Comparison of ENCODE assay signal across 8 mouse cellular contexts in the genomic region with DNA sequence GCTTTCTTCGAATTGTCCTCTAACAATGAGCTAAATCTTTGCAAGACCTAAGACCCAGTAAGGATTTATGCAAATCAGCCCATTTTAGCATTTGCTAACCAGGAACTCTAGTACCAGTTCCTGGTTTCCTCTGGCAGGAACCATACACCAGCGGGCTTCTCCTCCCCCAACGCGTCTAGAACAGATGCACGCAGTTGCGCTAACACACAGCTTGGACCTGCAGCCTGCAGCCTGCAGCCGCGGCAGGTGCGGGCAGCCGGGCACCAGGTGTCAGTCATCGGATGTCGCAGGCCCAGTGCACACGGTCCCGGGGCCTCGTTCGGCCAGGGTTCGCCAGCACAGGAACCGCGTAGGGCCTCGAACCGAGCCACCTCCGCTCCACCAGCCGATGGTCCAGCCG. TPM values are rescaled to one million over a fixed set of nuclear protein-coding genes. Genes with fewer than 3 reads are reported as not detected.
DNase-seq lines count a peak whose midpoint lies in the region; ATAC-seq and TF ChIP-seq lines count a peak whose summit lies in the region.

No protein-coding gene starts in this region.

- H3K9ac ChIP-seq in hindbrain, embryonic 14.5 days: peak overlapping the region; percentile 97
- peak overlapping the region; percentile 80 for H3K9ac ChIP-seq in lung, embryonic 14.5 days

- peaks cover 15% of the 10 kb centered on the region; the same call in 1 of the 2 replicates for H3K36me3 ChIP-seq in hindbrain, embryonic 14.5 days (replicated peaks; ENCODE audit: control insufficient read depth, insufficient read depth)
- H3K36me3 ChIP-seq in lung, embryonic 14.5 days (ENCODE audit: insufficient read depth): peaks cover 53% of the 10 kb centered on the region

- no peak for DNase-seq in cerebellum, adult 2 months
- DNase-seq in cerebellum, postnatal 25 days: no peak
- peak; percentile 46 for DNase-seq in urinary bladder, postnatal 14 days (ENCODE audit: low spot score)
- DNase-seq in urinary bladder, postnatal 4 days (ENCODE audit: low spot score in 2 of 2): no peak
- peak; percentile 49 for DNase-seq in hindbrain, embryonic 14.5 days (ENCODE audit: low spot score)
- DNase-seq in lung, embryonic 14.5 days: peak; percentile 61
- peak; percentile 32 for DNase-seq in right cerebral cortex, postnatal 14 days
- DNase-seq in yolk sac, embryonic 10.5 days (ENCODE audit: low spot score): no peak

- under 1% methylated on average over 24 of the region's 24 CpGs for WGBS in cerebellum, adult 2 months
- WGBS in hindbrain, embryonic 14.5 days: 1% methylated on average over 24 of the region's 24 CpGs
- WGBS in lung, embryonic 14.5 days: 1% methylated on average over 24 of the region's 24 CpGs

- no peaks in the 10 kb centered on the region for H3K27me3 ChIP-seq in cerebellum, adult 2 months (ENCODE audit: control insufficient read depth, insufficient read depth, low read length)
- no peaks in the 10 kb centered on the region for H3K27me3 ChIP-seq in hindbrain, embryonic 14.5 days (ENCODE audit: control insufficient read depth, insufficient read depth, low read length)
- no peaks in the 10 kb centered on the region for H3K27me3 ChIP-seq in lung, embryonic 14.5 days (ENCODE audit: insufficient read depth, low read length)

- peak overlapping the region; percentile 95; the same call in 1 of the 2 replicates for H3K27ac ChIP-seq in cerebellum, adult 2 months (ENCODE audit: insufficient read depth, low read length)
- H3K27ac ChIP-seq in hindbrain, embryonic 14.5 days: peak overlapping the region; percentile 95
- peak overlapping the region; percentile 97 for H3K27ac ChIP-seq in lung, embryonic 14.5 days (ENCODE audit: low read depth)

- H3K9me3 ChIP-seq in hindbrain, embryonic 14.5 days (ENCODE audit: control insufficient read depth, low read length): no peaks in the 10 kb centered on the region
- no peaks in the 10 kb centered on the region for H3K9me3 ChIP-seq in lung, embryonic 14.5 days (ENCODE audit: low read depth, low read length)

- H3K4me1 ChIP-seq in cerebellum, adult 2 months (ENCODE audit: control insufficient read depth, insufficient read depth, low read length): peaks cover 15% of the 10 kb centered on the region
- peaks cover 25% of the 10 kb centered on the region for H3K4me1 ChIP-seq in hindbrain, embryonic 14.5 days (replicated peaks; ENCODE audit: control insufficient read depth, insufficient read depth, low read length)
- H3K4me1 ChIP-seq in lung, embryonic 14.5 days (ENCODE audit: insufficient read depth): peaks cover 12% of the 10 kb centered on the region

- no peak for TF ChIP-seq POLR2A in cerebellum, adult 2 months (IDR thresholded peaks at IDR 0.05; ENCODE audit: borderline replicate concordance, insufficient read depth, low read length)

- peak overlapping the region; percentile 88 for H3K4me3 ChIP-seq in cerebellum, adult 2 months (replicated peaks; ENCODE audit: insufficient read depth, low read depth, low read length)
- peak overlapping the region; percentile 97 for H3K4me3 ChIP-seq in hindbrain, embryonic 14.5 days (replicated peaks; ENCODE audit: low read length)
- peak overlapping the region; percentile 71 for H3K4me3 ChIP-seq in lung, embryonic 14.5 days (ENCODE audit: low read depth, low read length)

- TF ChIP-seq CTCF in cerebellum, adult 2 months (IDR thresholded peaks at IDR 0.05; ENCODE audit: borderline replicate concordance, insufficient read depth, low read depth, low read length): no peak
- no peak for TF ChIP-seq CTCF in lung, embryonic 14.5 days (IDR thresholded peaks at IDR 0.05; ENCODE audit: low read depth)

- ATAC-seq in hindbrain, embryonic 14.5 days (ENCODE audit: low FRiP score): peak; percentile 77; the same call in 1 of the 2 replicates
- peak; percentile 50 for ATAC-seq in lung, embryonic 14.5 days (ENCODE audit: insufficient read depth)

- peak overlapping the region; percentile 65 for H3K4me2 ChIP-seq in hindbrain, embryonic 14.5 days (replicated peaks)
- peak overlapping the region; percentile 66 for H3K4me2 ChIP-seq in lung, embryonic 14.5 days

RNA-seq across cellular contexts. Expression of gene Myom1, which starts 12.4 kb away (rescaled TPM):
- polyA plus RNA-seq in cerebellum, adult 2 months (2012; rRNA removed): 1.6 and 2.4 TPM in 2 replicates
- 1.5 and 2.3 TPM in 2 replicates for polyA plus RNA-seq in hindbrain, embryonic 14.5 days (2014; fragmentation: Nextera tagmentation; extraction: Ambion mirVana)
- 5.7 and 7.6 TPM in 2 replicates for polyA plus RNA-seq in lung, embryonic 14.5 days (2014; fragmentation: Nextera tagmentation; extraction: Ambion mirVana)

RNA-seq across cellular contexts. Expression of gene Myl12a, which starts 12.7 kb away (rescaled TPM):
- 47.4 and 47.9 TPM in 2 replicates for polyA plus RNA-seq in cerebellum, adult 2 months (2012; rRNA removed)
- 106 and 119 TPM in 2 replicates for polyA plus RNA-seq in hindbrain, embryonic 14.5 days (2014; fragmentation: Nextera tagmentation; extraction: Ambion mirVana)
- polyA plus RNA-seq in lung, embryonic 14.5 days (2014; fragmentation: Nextera tagmentation; extraction: Ambion mirVana): 637 and 655 TPM in 2 replicates

Comparison
In these comparisons a context has a peak if more than half of its experiments do, and no peak if none do; other contexts are left out.
1. DNase-seq: peak in urinary bladder, postnatal 14 days (single experiment), hindbrain, embryonic 14.5 days (single experiment), lung, embryonic 14.5 days (single experiment) and right cerebral cortex, postnatal 14 days (single experiment); none in cerebellum, adult 2 months (0 of 2), cerebellum, postnatal 25 days (0 of 2), urinary bladder, postnatal 4 days (0 of 2) and yolk sac, embryonic 10.5 days (single experiment).
2. Peak in every context shown above with its lines, with median percentiles within 50 percentile points of each other: H3K27ac ChIP-seq and H3K4me3 ChIP-seq.